Mouse (Mus musculus) olfactory bulb, adult 2 months (tissue): ENCODE data around the gene 5330417C22Rik.

Experiments used
- CTCF ChIP-seq: fragments of 200-500 bp; IDR thresholded peaks from 2 replicates; pipeline ENCODE4 v1.5.1; 2012; ENCODE audit warnings: low read depth, mild to moderate bottlenecking, low read length, moderate library complexity; ENCODE audit not compliant: insufficient read depth
- POLR2A ChIP-seq: fragments of 200-500 bp; IDR thresholded peaks from 2 replicates; pipeline ENCODE4 v1.6.1; 2012; ENCODE audit warnings: mild to moderate bottlenecking, low read depth, low read length, moderate library complexity; ENCODE audit not compliant: insufficient read depth

- TF ChIP-seq CTCF (no peak), POLR2A (no peak)
Measured at GRCm38 (mm10) chr3:108528489-108528888, 7.8 kb downstream of the 5330417C22Rik start.
